Mouse (Mus musculus): ENCODE measurements around the gene Kcnc4. TPM values are rescaled to one million over a fixed set of nuclear protein-coding genes. Genes with fewer than 3 reads are reported as not detected.

The Kcnc4 gene
- polyA plus RNA-seq, 1 experiment from 2014 or later, result 0.31 TPM

DNA sequence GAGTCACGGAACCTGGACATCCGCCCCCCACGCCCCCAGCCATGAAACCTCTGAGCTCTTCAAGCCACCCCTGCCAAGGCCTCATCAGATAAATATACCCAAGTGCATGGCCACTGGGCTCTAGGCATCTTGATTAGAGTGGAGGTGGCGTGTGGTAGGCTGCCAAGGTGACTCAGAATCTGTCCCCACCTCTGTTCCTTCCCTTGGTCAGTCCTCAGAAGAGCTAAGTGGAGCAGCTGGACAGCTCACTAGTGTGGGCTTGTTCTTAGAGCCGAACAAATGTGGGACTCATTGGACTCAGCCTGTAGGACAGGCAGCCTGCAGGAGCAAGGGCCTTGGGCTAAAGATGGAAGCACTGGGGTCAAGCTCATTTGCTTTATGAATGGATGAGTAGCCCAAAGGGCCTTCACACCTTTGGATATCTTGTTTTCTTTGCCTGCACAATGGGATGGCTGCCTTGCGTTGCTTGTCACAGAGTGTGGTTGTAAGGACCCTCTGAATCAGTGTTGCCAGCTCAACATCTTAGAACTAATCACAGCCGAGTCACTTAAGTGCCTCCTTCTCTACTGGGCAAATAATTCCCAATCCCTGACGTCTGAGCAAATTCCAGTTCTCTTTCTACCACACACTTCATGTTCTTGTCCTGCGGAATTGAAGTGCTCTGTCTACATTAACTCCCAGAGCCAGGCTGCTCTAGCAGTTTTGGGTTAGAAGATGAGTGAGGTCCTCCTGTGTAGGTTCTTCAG lies 42.6 kb downstream of the Kcnc4 start:
- H3K4me1 ChIP-seq, result no peaks in the 10 kb centered on the region
- ATAC-seq (replicated peaks; ENCODE audit: low FRiP score), result no peak
- 87% methylated on average over 9 of the region's 9 CpGs for WGBS

GRCm38 (mm10) chr3:107413093-107413492 lies 46.3 kb downstream of the Kcnc4 start:
- Histone ChIP-seq H3K9ac (no peak overlapping the region), H3K36me3 (no peaks in the 10 kb centered on the region), H3K27me3 (no peaks in the 10 kb centered on the region), H3K4me3 (replicated peaks) (no peak overlapping the region), H3K9me3 (replicated peaks) (no peaks in the 10 kb centered on the region), H3K4me1 (no peaks in the 10 kb centered on the region), H3K4me2 (no peak overlapping the region), H3K27ac (no peak overlapping the region)
- 39% methylated on average over 2 of the region's 2 CpGs for WGBS
- ATAC-seq (replicated peaks; ENCODE audit: low FRiP score), result no peak

More for the DNA sequence above, 42.6 kb downstream of the Kcnc4 start:
- H3K9me3 ChIP-seq (replicated peaks), result no peaks in the 10 kb centered on the region
- no peak overlapping the region for H3K4me2 ChIP-seq
- no peak overlapping the region for H3K9ac ChIP-seq
- H3K4me3 ChIP-seq (replicated peaks), result no peak overlapping the region
- H3K27me3 ChIP-seq, result no peaks in the 10 kb centered on the region
- no peaks in the 10 kb centered on the region for H3K36me3 ChIP-seq
- H3K27ac ChIP-seq, result no peak overlapping the region

- no peak overlapping the region for H3K4me3 ChIP-seq (replicated peaks)
- no peak overlapping the region for H3K27ac ChIP-seq
- no peak overlapping the region for H3K9ac ChIP-seq
- H3K36me3 ChIP-seq, result no peaks in the 10 kb centered on the region
- H3K27me3 ChIP-seq, result no peaks in the 10 kb centered on the region
- ATAC-seq (replicated peaks; ENCODE audit: low FRiP score), result no peak
- H3K9me3 ChIP-seq (replicated peaks), result no peaks in the 10 kb centered on the region
- 79% methylated on average over 8 of the region's 8 CpGs for WGBS
- no peak overlapping the region for H3K4me2 ChIP-seq
- H3K4me1 ChIP-seq, result no peaks in the 10 kb centered on the region
These were observed 46.8 kb downstream of the Kcnc4 start for GRCm38 (mm10) chr3:107412509-107412908.

DNA sequence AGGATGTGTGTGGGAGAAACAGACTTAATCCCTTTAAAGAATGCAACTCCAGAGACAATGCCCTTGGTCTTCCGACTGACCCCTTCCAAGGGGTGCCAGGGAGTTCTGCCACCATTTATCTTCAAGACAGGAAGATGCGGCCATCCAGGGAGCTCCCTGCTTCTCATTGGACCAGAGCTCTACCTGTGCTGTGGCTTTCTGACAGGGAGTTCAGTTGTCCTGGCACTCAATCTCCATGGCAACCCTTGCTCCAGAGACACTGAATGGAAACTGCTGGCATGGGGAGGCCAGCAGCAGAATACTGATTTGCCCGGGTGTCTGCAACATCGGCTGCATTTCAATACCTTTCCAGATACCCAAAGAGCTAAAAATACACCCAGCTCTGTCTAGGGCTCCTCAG lies 47.7 kb downstream of the Kcnc4 start:
- Histone ChIP-seq H3K9me3 (replicated peaks) (no peaks in the 10 kb centered on the region), H3K4me1 (no peaks in the 10 kb centered on the region), H3K9ac (no peak overlapping the region), H3K36me3 (no peaks in the 10 kb centered on the region), H3K4me3 (replicated peaks) (no peak overlapping the region), H3K27me3 (no peaks in the 10 kb centered on the region), H3K27ac (no peak overlapping the region), H3K4me2 (no peak overlapping the region)
- 45% methylated on average over 4 of the region's 4 CpGs for WGBS
- no peak for ATAC-seq (replicated peaks; ENCODE audit: low FRiP score)

DNA sequence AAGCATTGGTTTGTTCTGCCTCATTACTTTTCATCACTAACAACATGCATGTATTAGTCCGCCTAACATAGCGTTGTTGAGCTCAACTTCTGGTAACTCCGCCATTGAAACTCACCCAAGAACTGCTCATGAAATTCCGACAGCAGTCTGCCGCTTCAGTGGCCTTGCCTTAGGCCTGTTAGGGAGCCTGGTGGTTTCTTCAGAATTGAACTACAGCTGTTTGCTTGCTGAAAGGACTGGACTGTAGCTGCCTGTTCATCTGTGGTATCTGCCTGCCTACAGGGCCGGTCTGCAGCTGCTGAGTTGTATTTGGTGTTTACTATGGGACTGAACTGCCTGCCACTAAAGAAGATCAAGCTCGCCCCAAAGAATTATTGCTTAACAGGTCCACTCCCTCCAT lies 58.0 kb downstream of the Kcnc4 start:
- ATAC-seq (replicated peaks; ENCODE audit: low FRiP score), result no peak
- H3K4me3 ChIP-seq (replicated peaks), result no peak overlapping the region
- no peak overlapping the region for H3K27ac ChIP-seq
- 88% methylated on average over 7 of the region's 7 CpGs for WGBS
- no peaks in the 10 kb centered on the region for H3K4me1 ChIP-seq
- H3K9me3 ChIP-seq (replicated peaks), result no peaks in the 10 kb centered on the region
- H3K27me3 ChIP-seq, result no peaks in the 10 kb centered on the region
- no peak overlapping the region for H3K9ac ChIP-seq
- H3K36me3 ChIP-seq, result no peaks in the 10 kb centered on the region
- H3K4me2 ChIP-seq, result no peak overlapping the region

- no peaks in the 10 kb centered on the region for H3K9me3 ChIP-seq (replicated peaks)
- ATAC-seq (replicated peaks; ENCODE audit: low FRiP score), result no peak
- no peaks in the 10 kb centered on the region for H3K36me3 ChIP-seq
- H3K4me2 ChIP-seq, result no peak overlapping the region
- H3K4me1 ChIP-seq, result no peaks in the 10 kb centered on the region
- WGBS, result 78% methylated on average over 5 of the region's 5 CpGs
- no peak overlapping the region for H3K27ac ChIP-seq
- H3K4me3 ChIP-seq (replicated peaks), result no peak overlapping the region
- H3K9ac ChIP-seq, result no peak overlapping the region
- H3K27me3 ChIP-seq, result no peaks in the 10 kb centered on the region
These were observed 59.2 kb downstream of the Kcnc4 start for GRCm38 (mm10) chr3:107399991-107400640.

DNA sequence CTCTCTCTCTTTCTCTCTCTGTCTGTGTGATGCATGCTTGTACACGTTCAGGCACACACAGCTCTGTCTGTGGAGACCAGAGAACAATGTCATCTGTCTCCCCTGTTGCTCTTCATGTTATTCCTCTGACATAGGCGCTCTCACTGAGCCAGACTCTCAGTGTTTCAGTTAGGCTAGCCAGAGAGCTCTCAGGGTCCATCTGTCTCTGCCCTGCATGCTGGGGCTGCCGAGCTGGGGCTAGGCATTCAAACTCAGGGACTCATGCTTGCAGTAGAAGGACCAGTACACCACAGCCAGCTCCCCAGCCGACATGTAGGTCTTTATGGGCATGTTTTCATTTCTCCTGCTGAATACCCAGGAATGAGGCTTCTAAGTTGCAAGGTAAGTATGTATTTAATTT lies 68.2 kb downstream of the Kcnc4 start:
- Histone ChIP-seq H3K27me3 (peaks cover 11% of the 10 kb centered on the region), H3K4me3 (replicated peaks) (no peak overlapping the region), H3K4me1 (no peaks in the 10 kb centered on the region), H3K36me3 (no peaks in the 10 kb centered on the region), H3K9me3 (replicated peaks) (no peaks in the 10 kb centered on the region), H3K9ac (no peak overlapping the region), H3K27ac (no peak overlapping the region), H3K4me2 (no peak overlapping the region)
- whole genome bisulfite sequencing, result 63% methylated on average over 4 of the region's 4 CpGs
- ATAC-seq (replicated peaks; ENCODE audit: low FRiP score), result no peak

Other genes starting within 250 kb of the Kcnc4 start
- 0.17 TPM in 1 of 2 replicates, not detected in the other for gene Cym, start 237.8 kb downstream of the Kcnc4 start, polyA plus RNA-seq (2015; fragmentation: Nextera tagmentation; extraction: Ambion mirVana)
- gene A630076J17Rik, start 228.9 kb downstream of the Kcnc4 start, polyA plus RNA-seq (2015; fragmentation: Nextera tagmentation; extraction: Ambion mirVana), result not detected in 2 replicates
- gene Prok1, start 219.8 kb downstream of the Kcnc4 start, polyA plus RNA-seq (2015; fragmentation: Nextera tagmentation; extraction: Ambion mirVana), result not detected in 2 replicates
- 192 and 199 TPM in 2 replicates for gene Lamtor5, start 180.7 kb downstream of the Kcnc4 start, polyA plus RNA-seq (2015; fragmentation: Nextera tagmentation; extraction: Ambion mirVana)
- 8.3 and 9.8 TPM in 2 replicates for gene Slc16a4, start 168.3 kb downstream of the Kcnc4 start, polyA plus RNA-seq (2015; fragmentation: Nextera tagmentation; extraction: Ambion mirVana)
- gene Rbm15, start 125.9 kb downstream of the Kcnc4 start, polyA plus RNA-seq (2015; fragmentation: Nextera tagmentation; extraction: Ambion mirVana), result 15.6 and 17.2 TPM in 2 replicates
- 3.3 and 3.6 TPM in 2 replicates for gene Slc6a17, start 58.5 kb upstream of the Kcnc4 start, polyA plus RNA-seq (2015; fragmentation: Nextera tagmentation; extraction: Ambion mirVana)
- not detected in 2 replicates for gene Ubl4b, start 95.5 kb upstream of the Kcnc4 start, polyA plus RNA-seq (2015; fragmentation: Nextera tagmentation; extraction: Ambion mirVana)
- 0.10 and 0.19 TPM in 2 replicates for gene Alx3, start 135.5 kb upstream of the Kcnc4 start, polyA plus RNA-seq (2015; fragmentation: Nextera tagmentation; extraction: Ambion mirVana)
- gene Gm10961, start 171.8 kb upstream of the Kcnc4 start, polyA plus RNA-seq (2015; fragmentation: Nextera tagmentation; extraction: Ambion mirVana), result not detected in 2 replicates
- 45.0 and 46.4 TPM in 2 replicates for gene Strip1, start 172.1 kb upstream of the Kcnc4 start, polyA plus RNA-seq (2015; fragmentation: Nextera tagmentation; extraction: Ambion mirVana)
- 92.7 and 94.5 TPM in 2 replicates for gene Ahcyl1, start 237.0 kb upstream of the Kcnc4 start, polyA plus RNA-seq (2015; fragmentation: Nextera tagmentation; extraction: Ambion mirVana)

Measured in kidney, embryonic 15.5 days (tissue).